Mouse (Mus musculus) thymus, postnatal 4 days (tissue): Measurements from ENCODE around the gene Kalrn.
"Not testable (repeated sequence)": the region's sequence is repeated elsewhere in the genome, so short reads cannot be mapped to it uniquely, and the experiment has no call there.

Experiments used
- DNase-seq: peaks from one replicate; pipeline ENCODE4 v3.0.0; 2021

Gene Kalrn

GRCm38 (mm10) chr16:34303818-34304217 lies 269.5 kb downstream of the Kalrn start:
- DNase-seq: not testable (repeated sequence)

- DNase-seq: no peak
Measured at GRCm38 (mm10) chr16:34302503-34302902, 270.8 kb downstream of the Kalrn start.

- DNase-seq: peak; percentile 43
Measured at GRCm38 (mm10) chr16:34302063-34302462, 271.3 kb downstream of the Kalrn start.

GRCm38 (mm10) chr16:34299226-34299625 lies 274.1 kb downstream of the Kalrn start:
- DNase-seq: no peak

- DNase-seq: no peak
Measured at GRCm38 (mm10) chr16:34297911-34298682, 275.2 kb downstream of the Kalrn start.

- peak; percentile 64 for DNase-seq
Measured at GRCm38 (mm10) chr16:34294568-34294967, 278.8 kb downstream of the Kalrn start.

- DNase-seq: no peak
Measured at GRCm38 (mm10) chr16:34293675-34294074, 279.7 kb downstream of the Kalrn start.

- DNase-seq: peak; percentile 15
Measured at GRCm38 (mm10) chr16:34289583-34289982, 283.7 kb downstream of the Kalrn start.

- no peak for DNase-seq
Measured at GRCm38 (mm10) chr16:34282026-34282425, 291.3 kb downstream of the Kalrn start.

GRCm38 (mm10) chr16:34279654-34280383 lies 293.5 kb downstream of the Kalrn start:
- DNase-seq: no peak

- DNase-seq: no peak
Measured at GRCm38 (mm10) chr16:34278249-34278790, 295.0 kb downstream of the Kalrn start.

GRCm38 (mm10) chr16:34274607-34275006 lies 298.7 kb downstream of the Kalrn start:
- no peak for DNase-seq

- no peak for DNase-seq
Measured at GRCm38 (mm10) chr16:34271476-34271875, 301.9 kb downstream of the Kalrn start.

GRCm38 (mm10) chr16:34270681-34271080 lies 302.7 kb downstream of the Kalrn start:
- DNase-seq: no peak

GRCm38 (mm10) chr16:34269642-34270041 lies 303.7 kb downstream of the Kalrn start:
- no peak for DNase-seq

- DNase-seq: peak; percentile 25
Measured at GRCm38 (mm10) chr16:34267751-34268150, 305.6 kb downstream of the Kalrn start.

GRCm38 (mm10) chr16:34264671-34265070 lies 308.7 kb downstream of the Kalrn start:
- DNase-seq: no peak

GRCm38 (mm10) chr16:34262731-34263460 lies 310.4 kb downstream of the Kalrn start:
- DNase-seq: no peak

GRCm38 (mm10) chr16:34260971-34261924 lies 312.1 kb downstream of the Kalrn start:
- DNase-seq: no peak

GRCm38 (mm10) chr16:34254646-34255022 lies 318.7 kb downstream of the Kalrn start:
- DNase-seq: no peak

- no peak for DNase-seq
Measured at GRCm38 (mm10) chr16:34254002-34254645, 319.2 kb downstream of the Kalrn start.
